Mouse (Mus musculus): ENCODE data around the gene Abcf2.

The Abcf2 gene

GRCm38 (mm10) chr5:24586547-24587199 is 9.4 kb upstream of the Abcf2 start, which contains the start of gene Chpf2:
Gene Chpf2, plus strand, starts transcription at chr5:24586741.
- peak; percentile 91 for DNase-seq (ENCODE audit: low read depth, low spot score)

DNA sequence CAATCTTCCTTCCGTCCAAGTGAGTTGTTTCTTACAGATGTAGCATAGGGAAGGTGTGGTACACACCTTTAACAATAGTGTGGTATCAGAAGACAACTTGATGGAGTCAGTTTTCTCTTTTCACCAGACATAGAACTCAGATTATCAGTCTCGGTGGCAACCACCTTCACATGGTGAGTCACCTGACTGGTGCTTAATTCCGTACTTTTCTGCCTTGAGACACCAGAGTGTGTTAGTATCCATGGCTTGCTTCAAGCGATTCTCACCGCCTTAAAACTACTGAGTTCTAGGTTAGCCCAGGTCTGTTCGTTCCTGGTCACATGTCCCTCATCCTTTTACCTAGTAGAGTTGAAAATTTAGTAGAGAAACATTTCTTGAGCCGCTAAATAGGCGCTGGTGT is 8.8 kb upstream of the Abcf2 start:
- DNase-seq (ENCODE audit: low read depth, low spot score), result no peak

GRCm38 (mm10) chr5:24578109-24578963 is 1.1 kb upstream of the Abcf2 start:
- DNase-seq (ENCODE audit: low read depth, low spot score), result no peak

DNA sequence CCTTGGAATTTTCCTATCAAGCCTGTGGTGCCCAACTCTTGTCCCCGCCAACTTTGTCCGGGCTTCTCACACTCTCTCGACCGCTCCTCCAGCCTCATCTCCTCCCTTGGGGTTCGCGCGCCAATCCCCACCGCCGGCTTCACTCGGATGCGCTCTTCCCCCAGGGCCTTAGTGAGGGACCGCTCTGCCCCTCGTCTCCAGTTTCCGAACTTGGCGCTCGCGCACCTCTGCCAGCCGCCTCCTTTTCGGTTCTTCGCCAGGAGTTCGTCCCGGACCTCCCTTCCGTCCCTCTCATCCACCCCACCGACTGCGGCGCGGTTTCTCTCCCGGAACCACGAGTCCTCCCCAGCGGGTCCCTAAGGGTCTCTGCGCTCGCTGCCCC is 475 bp downstream of the Abcf2 start:
- peak; percentile 50 for DNase-seq (ENCODE audit: low read depth, low spot score)

- DNase-seq (ENCODE audit: low read depth, low spot score), result no peak
Observed at GRCm38 (mm10) chr5:24575948-24576347, 1.3 kb downstream of the Abcf2 start.

DNA sequence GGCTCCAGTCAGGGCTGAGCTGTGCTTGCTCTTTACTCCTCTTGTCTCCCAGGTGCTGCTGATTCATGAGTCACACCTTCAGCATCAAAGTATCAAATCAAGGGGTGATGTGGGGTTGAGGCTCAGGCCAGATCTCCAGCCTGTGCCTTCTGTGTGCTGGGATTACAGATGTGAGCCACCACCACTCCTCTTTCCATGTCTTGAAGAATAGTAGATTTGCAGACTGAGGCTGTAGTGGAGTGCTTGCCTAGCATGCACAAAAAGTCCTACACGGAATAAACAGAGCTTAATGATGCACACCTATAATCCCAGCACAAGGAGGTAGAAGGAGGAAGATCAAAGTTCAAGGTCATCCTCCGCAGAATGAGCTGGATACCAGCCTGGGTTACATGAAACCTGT is 20.6 kb downstream of the Abcf2 start, which contains the start of gene 4931409K22Rik:
TSS of gene 4931409K22Rik (minus strand) at position 101 of the 400 bp plus-strand sequence.
- no peak for DNase-seq (ENCODE audit: low read depth, low spot score)

- peak; percentile 55 for DNase-seq (ENCODE audit: low read depth, low spot score)
Observed at GRCm38 (mm10) chr5:24555335-24555734, 21.9 kb downstream of the Abcf2 start.

DNA sequence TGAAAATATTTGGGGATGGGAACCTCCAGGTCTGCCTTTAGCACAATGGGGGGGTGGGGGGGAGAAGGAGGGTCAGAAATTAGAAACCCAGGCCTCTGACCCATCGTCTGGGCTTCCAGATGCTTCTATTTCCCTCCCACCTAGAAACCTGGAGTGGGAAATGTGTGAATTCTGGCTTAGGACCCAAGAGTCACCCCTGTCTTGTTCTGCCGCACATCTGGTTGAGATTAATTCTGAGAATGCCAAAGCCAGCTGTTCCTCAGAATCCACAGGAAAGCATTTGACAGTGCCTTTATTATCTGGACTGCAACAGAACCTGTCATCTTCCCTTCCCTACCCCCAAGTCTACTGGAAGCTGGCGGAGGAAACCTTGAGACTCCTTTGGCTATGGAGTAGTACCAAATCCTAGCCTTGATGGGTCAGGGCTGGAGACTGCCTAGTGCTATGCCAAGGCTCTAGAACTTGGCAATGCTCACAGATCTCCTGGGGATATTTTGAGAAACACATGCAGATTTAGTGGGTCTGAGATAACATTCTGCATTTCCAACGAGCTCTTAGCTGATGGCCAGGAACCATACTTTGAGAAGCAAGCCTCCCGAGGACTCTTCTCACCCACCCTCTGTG is 23.5 kb downstream of the Abcf2 start:
- DNase-seq (ENCODE audit: low read depth, low spot score), result no peak

- DNase-seq (ENCODE audit: low read depth, low spot score), result no peak
Observed at GRCm38 (mm10) chr5:24551317-24551688, 26.0 kb downstream of the Abcf2 start.

DNA sequence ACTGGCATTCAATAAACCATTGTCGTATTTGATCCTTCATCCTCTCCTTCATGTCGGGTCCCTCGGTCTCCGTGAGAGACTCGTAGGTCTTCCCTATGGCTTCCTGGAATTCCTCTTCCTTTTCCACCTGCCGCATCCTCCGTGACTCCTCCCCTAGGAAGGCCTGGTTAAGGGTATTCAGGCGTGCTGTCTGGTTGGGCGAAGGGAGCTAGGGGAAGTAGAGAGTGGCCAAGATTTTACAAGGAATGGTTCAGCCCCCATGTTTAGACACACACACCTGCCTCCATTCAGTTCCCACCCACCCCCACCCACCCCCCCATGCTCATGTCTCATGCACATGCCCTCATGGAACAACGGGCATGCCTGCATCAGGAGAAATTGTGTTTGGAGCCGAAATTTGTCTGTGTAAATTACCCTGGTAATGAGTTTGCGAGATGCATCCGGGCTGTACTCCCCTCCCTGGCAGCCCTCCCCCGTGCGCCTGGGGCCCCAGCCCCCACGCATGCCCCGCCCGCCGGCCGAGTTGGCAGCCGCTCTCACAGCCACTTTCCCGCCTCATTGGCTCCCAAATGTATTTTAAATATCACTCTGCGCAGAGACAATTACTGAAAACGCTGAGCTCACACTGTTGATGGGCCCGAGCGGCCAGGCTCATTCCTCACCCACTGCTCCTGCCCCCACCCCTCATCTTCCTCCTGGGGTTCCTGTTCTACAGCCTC is 26.5 kb downstream of the Abcf2 start:
- peak; percentile 17 for DNase-seq (ENCODE audit: low read depth, low spot score)

DNA sequence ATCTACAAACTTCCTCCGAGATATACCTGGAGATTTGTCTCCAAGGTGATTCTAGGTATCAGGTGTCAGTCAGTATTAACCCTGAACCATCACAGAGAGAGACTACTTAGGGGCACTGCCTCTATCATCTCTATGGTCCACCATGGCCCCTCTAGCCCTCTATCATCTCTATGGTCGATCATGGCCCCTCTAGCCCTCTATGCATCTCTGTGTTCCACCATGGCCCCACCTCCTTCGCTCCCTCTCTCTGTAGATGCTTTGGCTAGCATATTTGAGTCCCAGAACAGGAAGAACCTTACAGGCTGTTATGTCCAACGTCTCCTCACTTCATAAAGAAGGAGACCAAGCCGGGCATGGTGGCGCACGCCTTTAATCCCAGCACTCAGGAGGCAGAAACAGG is 34.6 kb downstream of the Abcf2 start:
- peak; percentile 77 for DNase-seq (ENCODE audit: low read depth, low spot score)

- no peak for DNase-seq (ENCODE audit: low read depth, low spot score)
Observed at GRCm38 (mm10) chr5:24541144-24541569, 36.1 kb downstream of the Abcf2 start.

GRCm38 (mm10) chr5:24540387-24541143 is 36.7 kb downstream of the Abcf2 start, which contains the start of gene Asb10:
Gene Asb10, minus strand, starts transcription at chr5:24540978.
- DNase-seq (ENCODE audit: low read depth, low spot score), result no peak

DNA sequence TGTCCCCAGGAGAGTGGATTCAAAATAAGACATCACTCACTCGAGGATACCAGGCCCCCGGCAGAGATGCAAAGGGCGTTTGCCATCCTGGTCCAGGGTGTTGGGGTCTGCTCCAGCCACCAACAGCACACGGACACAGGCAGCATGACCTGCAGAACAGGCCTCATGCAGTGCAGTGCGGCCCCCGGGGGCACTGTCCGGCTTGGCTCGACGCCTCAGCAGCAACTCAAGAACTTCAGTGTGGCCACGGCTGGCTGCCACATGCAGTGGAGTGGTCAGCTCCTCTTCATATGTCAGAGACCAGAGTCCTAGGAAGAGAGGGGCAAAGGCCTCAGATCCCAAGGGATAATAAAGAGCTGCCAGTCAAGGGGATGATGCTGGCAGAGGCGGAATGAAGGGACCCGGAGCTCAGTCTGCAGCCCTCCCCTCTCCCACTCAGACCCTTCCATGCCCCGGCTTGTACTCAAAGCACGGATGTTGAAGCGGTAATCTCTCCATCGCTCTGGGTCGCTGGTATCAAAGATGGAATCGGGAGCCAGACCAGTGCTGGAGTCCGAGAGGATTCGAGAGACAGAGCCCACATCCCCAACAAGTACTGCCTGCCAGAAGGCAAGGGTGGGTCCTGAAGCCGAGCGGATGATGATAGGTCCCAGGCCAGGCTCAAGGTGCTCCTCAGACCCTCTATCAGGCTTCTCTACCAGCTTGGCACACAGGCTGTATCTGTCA is 37.5 kb downstream of the Abcf2 start:
- DNase-seq (ENCODE audit: low read depth, low spot score), result no peak

DNA sequence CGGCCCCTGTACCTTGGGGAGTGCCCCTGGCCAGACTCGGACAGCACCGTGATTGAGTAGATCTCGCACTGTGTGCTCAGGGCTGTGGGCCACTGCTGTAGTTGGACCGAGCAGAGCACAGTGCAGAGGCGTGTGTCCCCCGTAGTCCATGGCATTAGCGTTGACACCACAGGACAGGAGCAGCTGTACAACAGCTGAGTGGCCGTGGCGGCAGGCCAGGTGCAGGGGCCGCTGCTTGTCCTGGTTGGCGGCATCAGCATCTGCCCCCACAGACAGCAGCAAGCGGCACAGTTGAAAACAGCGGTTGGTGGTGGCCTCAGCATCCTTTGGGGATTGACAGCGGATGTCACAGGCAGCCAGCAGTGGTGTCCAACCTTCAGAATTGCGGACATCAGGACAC is 39.6 kb downstream of the Abcf2 start:
- no peak for DNase-seq (ENCODE audit: low read depth, low spot score)

GRCm38 (mm10) chr5:24536511-24536910 is 40.8 kb downstream of the Abcf2 start:
- no peak for DNase-seq (ENCODE audit: low read depth, low spot score)

DNA sequence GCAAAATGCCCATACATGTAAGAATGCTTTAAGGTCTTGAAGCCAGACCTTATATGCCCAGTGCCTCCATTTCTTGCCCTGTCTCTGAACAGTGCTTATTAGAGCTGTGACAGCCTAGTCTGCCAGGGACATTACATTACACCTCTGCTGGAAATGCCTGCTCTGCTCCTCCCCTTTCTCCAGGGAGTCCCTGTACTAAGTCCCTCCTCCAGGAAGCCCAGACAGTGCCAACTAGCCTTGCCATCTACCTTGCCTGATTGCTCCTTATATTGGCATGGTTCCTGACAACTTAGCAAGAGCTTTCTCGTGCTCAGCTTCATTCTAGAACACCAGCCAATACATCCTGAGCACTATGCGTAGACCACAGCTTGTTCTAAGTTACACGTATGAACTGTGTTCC is 41.5 kb downstream of the Abcf2 start:
- no peak for DNase-seq (ENCODE audit: low read depth, low spot score)

DNA sequence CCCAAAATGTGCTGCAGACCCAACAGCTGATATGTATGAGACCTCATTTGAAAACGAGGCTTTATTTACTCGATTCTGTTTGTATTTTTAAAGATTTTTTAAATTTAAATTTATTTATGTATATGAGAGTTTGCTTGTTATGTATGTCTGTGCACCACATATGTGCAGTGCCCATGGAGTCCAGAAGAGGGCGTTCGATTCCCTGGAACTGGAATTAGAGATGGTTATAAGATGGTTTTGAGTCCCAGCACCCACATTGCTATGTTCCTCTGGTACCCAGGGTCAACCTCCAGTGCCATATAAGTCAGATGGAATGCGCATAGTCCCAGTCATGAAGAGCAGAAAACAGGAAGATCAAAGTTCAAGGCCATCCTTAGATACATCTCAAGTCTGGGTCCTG is 43.0 kb downstream of the Abcf2 start:
- peak; percentile 52 for DNase-seq (ENCODE audit: low read depth, low spot score)

- peak; percentile 76 for DNase-seq (ENCODE audit: low read depth, low spot score)
Observed at GRCm38 (mm10) chr5:24533391-24533790, 43.9 kb downstream of the Abcf2 start.

DNA sequence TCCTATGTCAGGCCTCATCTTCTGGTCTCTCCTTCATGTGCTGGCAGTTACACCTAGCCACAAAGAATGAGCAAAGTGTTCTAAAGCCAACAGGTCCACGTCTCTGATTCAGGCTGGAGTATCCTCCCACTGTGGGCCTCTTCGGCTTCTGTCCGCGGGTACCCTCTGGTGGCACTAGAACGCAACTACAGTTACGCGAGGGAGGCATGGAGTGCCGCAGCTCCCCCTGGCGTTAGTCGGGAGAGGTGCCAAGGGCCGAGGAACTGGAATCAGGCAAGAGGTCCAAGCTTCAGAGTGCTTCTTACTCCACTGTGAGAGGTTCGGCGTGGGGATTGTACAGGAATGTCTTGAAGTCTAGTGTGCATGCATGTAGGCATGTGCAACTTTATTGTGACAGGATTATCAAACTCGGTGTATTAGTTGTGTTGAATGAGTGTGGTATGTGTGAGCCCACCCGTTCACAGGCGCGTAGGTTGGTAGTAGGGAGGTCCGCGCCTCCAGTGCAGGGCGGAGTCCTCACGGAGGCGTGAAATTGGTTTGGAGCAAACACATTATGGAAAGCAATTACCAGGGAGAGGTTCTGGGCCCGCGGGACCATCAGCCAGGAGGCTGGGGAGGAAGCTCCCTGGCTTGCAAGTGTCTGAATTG is 47.1 kb downstream of the Abcf2 start:
- peak; percentile 93 for DNase-seq (ENCODE audit: low read depth, low spot score)

Data from ZHBTc4 (cell line).